In the genomic region with DNA sequence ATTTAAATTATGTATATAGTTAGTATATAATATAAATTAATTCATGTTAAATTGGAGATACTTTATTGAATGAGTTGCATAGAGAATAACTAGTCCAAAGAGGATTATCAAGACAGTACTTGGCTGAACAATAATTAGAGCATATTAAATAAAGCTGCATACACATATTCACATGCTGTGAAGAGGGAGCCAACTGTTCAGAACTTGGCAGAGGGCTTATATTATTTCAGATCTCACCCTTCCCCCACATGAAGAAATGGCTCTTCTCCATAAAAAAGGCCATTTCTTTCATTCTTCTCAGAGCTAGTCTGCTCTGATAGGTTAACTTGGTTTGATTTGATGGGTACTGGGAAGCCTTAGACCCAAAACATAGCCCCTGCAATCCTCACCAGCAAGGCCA, we compare ENCODE assay signal across 28 mouse cellular contexts.
DNase-seq lines count a peak whose midpoint lies in the region; ATAC-seq and TF ChIP-seq lines count a peak whose summit lies in the region.
"Had no signal": no experiment of that assay in that cellular context is flagged by ENCODE, and none has a peak within 500 bp of the region (broad histone marks: within the 10 kb centered on the region; RNA-seq: fewer than 3 reads in every experiment).

No protein-coding gene starts in this region.

- no peaks in the 10 kb centered on the region for H3K27me3 ChIP-seq in forebrain, embryonic 15.5 days
- no peaks in the 10 kb centered on the region for H3K27me3 ChIP-seq in forebrain, embryonic 11.5 days (ENCODE audit: control insufficient read depth, insufficient read depth, low read length)
- no peaks in the 10 kb centered on the region for H3K27me3 ChIP-seq in midbrain, postnatal 0 days (ENCODE audit: insufficient read depth, low read length)
- no peaks in the 10 kb centered on the region for H3K27me3 ChIP-seq in midbrain, embryonic 14.5 days (ENCODE audit: control insufficient read depth, insufficient read depth, low read length)
- H3K27me3 ChIP-seq in heart, embryonic 10.5 days (ENCODE audit: insufficient read depth, poor library complexity, severe bottlenecking) = no peaks in the 10 kb centered on the region
- H3K27me3 ChIP-seq: embryonic facial prominence, embryonic 13.5 days; limb, embryonic 13.5 days; lung, embryonic 15.5 days; neural tube, embryonic 12.5 days had no signal

- DNase-seq in cerebellum, adult 9-10 months = peak; percentile 74
- no peak for DNase-seq in cerebellum, adult 8-10 months
- no peak for DNase-seq in forebrain, embryonic 11.5 days (ENCODE audit: low spot score)
- DNase-seq in midbrain, postnatal 0 days (ENCODE audit: low spot score) = peak; percentile 18
- DNase-seq in midbrain, embryonic 14.5 days = no peak
- no peak for DNase-seq in heart, embryonic 10.5 days (ENCODE audit: low spot score)
- DNase-seq: adrenal gland, postnatal 25 days; embryo, embryonic 11 days; gastrocnemius, postnatal 10 days; heart, postnatal 14 days; kidney, adult 9 months; kidney, postnatal 10 days; right cerebral cortex, adult 18-20 months; thymus, adult 18-20 months; thymus, postnatal 25 days had no signal

- H3K4me3 ChIP-seq in forebrain, embryonic 15.5 days = no peak overlapping the region
- no peak overlapping the region for H3K4me3 ChIP-seq in forebrain, embryonic 11.5 days (ENCODE audit: low read depth, low read length)
- no peak overlapping the region for H3K4me3 ChIP-seq in midbrain, postnatal 0 days (ENCODE audit: low read depth, low read length)
- no peak overlapping the region for H3K4me3 ChIP-seq in midbrain, embryonic 14.5 days (replicated peaks; ENCODE audit: low read depth, low read length)
- no peak overlapping the region for H3K4me3 ChIP-seq in heart, embryonic 10.5 days
- H3K4me3 ChIP-seq: embryonic facial prominence, embryonic 13.5 days; hindbrain, embryonic 10.5 days; limb, embryonic 13.5 days; lung, embryonic 15.5 days; midbrain, embryonic 10.5 days; myocyte; neural tube, embryonic 12.5 days had no signal

- H3K36me3 ChIP-seq in forebrain, embryonic 15.5 days = no peaks in the 10 kb centered on the region
- no peaks in the 10 kb centered on the region for H3K36me3 ChIP-seq in forebrain, embryonic 11.5 days (ENCODE audit: control insufficient read depth, insufficient read depth, low read length)
- no peaks in the 10 kb centered on the region for H3K36me3 ChIP-seq in midbrain, postnatal 0 days (ENCODE audit: insufficient read depth, low read length)
- no peaks in the 10 kb centered on the region for H3K36me3 ChIP-seq in midbrain, embryonic 14.5 days (ENCODE audit: control insufficient read depth, insufficient read depth, low read length)
- no peaks in the 10 kb centered on the region for H3K36me3 ChIP-seq in heart, embryonic 10.5 days
- H3K36me3 ChIP-seq: embryonic facial prominence, embryonic 13.5 days; G1E; hindbrain, embryonic 10.5 days; limb, embryonic 13.5 days; lung, embryonic 15.5 days; midbrain, embryonic 10.5 days; neural tube, embryonic 12.5 days had no signal

- 0 out of 2 replicates have a peak overlapping the region, but pooled peaks have one; percentile 25 for H3K27ac ChIP-seq in forebrain, embryonic 15.5 days (replicated peaks)
- H3K27ac ChIP-seq in forebrain, embryonic 11.5 days (ENCODE audit: low read depth, low read length) = no peak overlapping the region
- no peak overlapping the region for H3K27ac ChIP-seq in midbrain, postnatal 0 days (ENCODE audit: low read depth, low read length)
- no peak overlapping the region for H3K27ac ChIP-seq in midbrain, embryonic 14.5 days (replicated peaks; ENCODE audit: low read depth, low read length)
- no peak overlapping the region for H3K27ac ChIP-seq in heart, embryonic 10.5 days
- H3K27ac ChIP-seq: embryonic facial prominence, embryonic 13.5 days; hindbrain, embryonic 10.5 days; limb, embryonic 13.5 days; lung, embryonic 15.5 days; midbrain, embryonic 10.5 days; neural tube, embryonic 12.5 days; stomach, postnatal 0 days had no signal

- peaks cover 6% of the 10 kb centered on the region; the same call in 1 of the 2 replicates for H3K4me1 ChIP-seq in forebrain, embryonic 15.5 days
- no peaks in the 10 kb centered on the region for H3K4me1 ChIP-seq in forebrain, embryonic 11.5 days (replicated peaks; ENCODE audit: control insufficient read depth, insufficient read depth, low read length)
- no peaks in the 10 kb centered on the region for H3K4me1 ChIP-seq in midbrain, postnatal 0 days (ENCODE audit: insufficient read depth, low read length)
- no peaks in the 10 kb centered on the region for H3K4me1 ChIP-seq in midbrain, embryonic 14.5 days (ENCODE audit: control insufficient read depth, insufficient read depth, low read length)
- H3K4me1 ChIP-seq in heart, embryonic 10.5 days = no peaks in the 10 kb centered on the region
- H3K4me1 ChIP-seq: embryonic facial prominence, embryonic 13.5 days; hindbrain, embryonic 10.5 days; lung, embryonic 15.5 days; midbrain, embryonic 10.5 days; neural tube, embryonic 12.5 days had no signal

- ATAC-seq in forebrain, embryonic 15.5 days (replicated peaks) = peak; percentile 53; the same call in 1 of the 2 replicates
- no peak for ATAC-seq in forebrain, embryonic 11.5 days (replicated peaks; ENCODE audit: low FRiP score)
- no peak for ATAC-seq in midbrain, postnatal 0 days (ENCODE audit: low FRiP score)
- ATAC-seq in midbrain, embryonic 14.5 days (ENCODE audit: low FRiP score, low TSS enrichment) = no peak
- ATAC-seq: intestine, postnatal 0 days; midbrain, embryonic 16.5 days had no signal

- H3K9ac ChIP-seq in forebrain, embryonic 15.5 days (replicated peaks) = no peak overlapping the region
- no peak overlapping the region for H3K9ac ChIP-seq in forebrain, embryonic 11.5 days (ENCODE audit: low read length)
- H3K9ac ChIP-seq in midbrain, postnatal 0 days (replicated peaks; ENCODE audit: low read length, poor library complexity, severe bottlenecking) = no peak overlapping the region
- H3K9ac ChIP-seq in midbrain, embryonic 14.5 days (replicated peaks; ENCODE audit: low read length) = no peak overlapping the region
- H3K9ac ChIP-seq: embryonic facial prominence, embryonic 13.5 days; limb, embryonic 13.5 days; lung, embryonic 15.5 days; neural tube, embryonic 12.5 days had no signal

- H3K9me3 ChIP-seq in forebrain, embryonic 15.5 days = no peaks in the 10 kb centered on the region
- no peaks in the 10 kb centered on the region for H3K9me3 ChIP-seq in forebrain, embryonic 11.5 days (ENCODE audit: control insufficient read depth, low read length)
- no peaks in the 10 kb centered on the region for H3K9me3 ChIP-seq in midbrain, postnatal 0 days (ENCODE audit: low read length)
- H3K9me3 ChIP-seq in midbrain, embryonic 14.5 days (ENCODE audit: control insufficient read depth, low read length) = no peaks in the 10 kb centered on the region
- no peaks in the 10 kb centered on the region for H3K9me3 ChIP-seq in heart, embryonic 10.5 days
- H3K9me3 ChIP-seq: embryonic facial prominence, embryonic 13.5 days; hindbrain, embryonic 10.5 days; lung, embryonic 15.5 days; neural tube, embryonic 12.5 days had no signal

- H3K4me2 ChIP-seq in forebrain, embryonic 15.5 days (replicated peaks) = no peak overlapping the region
- no peak overlapping the region for H3K4me2 ChIP-seq in forebrain, embryonic 11.5 days (ENCODE audit: low read depth, low read length, severe bottlenecking)
- H3K4me2 ChIP-seq in midbrain, postnatal 0 days (ENCODE audit: low read depth, low read length, poor library complexity, severe bottlenecking) = no peak overlapping the region
- no peak overlapping the region for H3K4me2 ChIP-seq in midbrain, embryonic 14.5 days (ENCODE audit: low read length)
- H3K4me2 ChIP-seq: embryonic facial prominence, embryonic 13.5 days; limb, embryonic 13.5 days; liver, embryonic 11.5 days; lung, embryonic 15.5 days; neural tube, embryonic 12.5 days had no signal

- no peak for TF ChIP-seq CTCF in midbrain, postnatal 0 days (IDR thresholded peaks at IDR 0.05)

Comparison
In these comparisons a context has a peak if more than half of its experiments do, and no peak if none do; other contexts are left out.
1. DNase-seq: peak in cerebellum, adult 9-10 months (single experiment) and midbrain, postnatal 0 days (single experiment); none in cerebellum, adult 8-10 months (single experiment), forebrain, embryonic 11.5 days (single experiment), midbrain, embryonic 14.5 days (single experiment) and heart, embryonic 10.5 days (single experiment).